Mouse (Mus musculus) lung, postnatal 0 days (tissue): ENCODE data around the gene Phlpp1. TPM values are rescaled to one million over a fixed set of nuclear protein-coding genes. Genes with fewer than 3 reads are reported as not detected.

Source experiments
- ATAC-seq: fragments of 200-750 bp; cut with Nextera tagmentation; 2 replicates; pipeline ENCODE4 v1.8.0; 2017; ENCODE audit warnings: moderate library complexity
- DNase-seq: peaks from one replicate; pipeline ENCODE4 v3.0.0-alpha.2; 2016; ENCODE audit warnings: low spot score
- H3K27ac ChIP-seq: fragments of 300-500 bp; sonication (generic); 2 replicates; pipeline ENCODE4 v1.5.1; 2014; ENCODE audit warnings: antibody characterized with exemption, mild to moderate bottlenecking, low read length, mixed read lengths
- H3K27me3 ChIP-seq: fragments of 300-500 bp; sonication (generic); replicated peaks from 2 replicates; pipeline ENCODE4 v1.6.1; 2014; ENCODE audit warnings: low read length, mixed read lengths; ENCODE audit not compliant: insufficient read depth
- H3K36me3 ChIP-seq: fragments of 300-500 bp; sonication (generic); 2 replicates; pipeline ENCODE4 v1.6.1; 2014; ENCODE audit warnings: low read length, mixed read lengths; ENCODE audit not compliant: insufficient read depth
- H3K4me1 ChIP-seq: fragments of 300-500 bp; sonication (generic); 2 replicates; pipeline ENCODE4 v1.6.1; 2014; ENCODE audit warnings: antibody characterized with exemption, low read depth, low read length, mixed read lengths; ENCODE audit not compliant: insufficient read depth
- H3K4me2 ChIP-seq: fragments of 300-500 bp; sonication (generic); replicated peaks from 2 replicates; pipeline ENCODE4 v1.6.1; 2014; ENCODE audit warnings: low read depth, mild to moderate bottlenecking, low read length, moderate library complexity, mixed read lengths
- H3K4me3 ChIP-seq: fragments of 300-500 bp; sonication (generic); 2 replicates; pipeline ENCODE4 v1.5.1; 2014; ENCODE audit warnings: low read depth, low read length
- H3K9ac ChIP-seq: fragments of 300-500 bp; sonication (generic); replicated peaks from 2 replicates; pipeline ENCODE4 v1.6.1; 2014; ENCODE audit warnings: low read depth, mild to moderate bottlenecking
- H3K9me3 ChIP-seq: fragments of 300-500 bp; sonication (generic); 2 replicates; pipeline ENCODE4 v1.6.1; 2016; ENCODE audit warnings: low read length, mixed read lengths
- CTCF ChIP-seq: IDR thresholded peaks from 2 replicates; pipeline ENCODE4 v1.5.1; 2016; ENCODE audit warnings: antibody characterized with exemption, mild to moderate bottlenecking
- EP300 ChIP-seq: IDR thresholded peaks from 2 replicates; pipeline ENCODE4 v1.6.1; 2016; ENCODE audit warnings: antibody characterized with exemption, mild to moderate bottlenecking, control low read depth
- WGBS: fragments of 180-500 bp; shearing (Covaris S2); extraction: QIAGEN DNeasy Blood & Tissue Kit; methylation state at CpG from one replicate; pipeline ENCODE4 v1.1.7; 2014; 5-methylcytosine and 5-hydroxymethylcytosine counted together
- polyA plus RNA-seq: library from polyadenylated mRNA; unstranded; fragments of >200 nt; fragmentation: Nextera tagmentation; extraction: Ambion mirVana; gene quantifications from 2 replicates; pipeline ENCODE4 v1.2.1, GENCODE M21; 2015

Phlpp1 gene
- polyA plus RNA-seq, 1 experiment from 2014 or later, result 4.3 TPM

- no peak for ATAC-seq
- peak overlapping the region; percentile 79 for H3K9ac ChIP-seq
- 2% methylated on average over 45 of the region's 47 CpGs for WGBS
These were observed 1.4 kb downstream of the Phlpp1 start for GRCm38 (mm10) chr1:106172931-106173371.

DNA sequence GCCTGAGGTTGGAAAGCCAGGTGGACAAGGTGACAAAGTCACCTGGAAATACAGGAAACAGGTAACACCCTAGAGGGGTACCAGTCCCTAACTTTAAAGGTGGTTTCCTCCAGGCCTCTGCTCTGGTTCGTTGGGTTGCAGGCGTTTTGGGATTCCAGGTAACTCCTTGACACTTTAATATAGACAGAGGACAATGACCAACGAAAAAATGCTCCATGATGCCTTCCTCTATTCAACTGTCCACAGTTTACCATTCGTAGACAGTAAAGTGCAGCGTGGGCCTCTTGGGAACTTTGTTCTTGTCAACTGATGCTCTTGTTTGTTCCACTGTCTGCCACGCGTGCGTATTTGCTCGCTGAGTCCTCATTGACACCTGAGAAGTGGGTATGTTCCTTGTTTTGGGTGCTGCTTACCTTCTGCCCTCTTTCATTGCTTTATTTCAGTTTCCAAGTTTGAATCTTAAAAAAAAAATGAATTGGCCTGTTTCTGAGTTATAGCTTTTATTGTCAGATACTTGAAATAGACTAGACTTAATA is 2.1 kb downstream of the Phlpp1 start:
- H3K9ac ChIP-seq, result peak overlapping the region; percentile 79; the same call in 1 of the 2 replicates

More at GRCm38 (mm10) chr1:106172931-106173371, 1.4 kb downstream of the Phlpp1 start:
- DNase-seq, result peak; percentile 40
- Histone ChIP-seq H3K4me1 (peaks cover 6% of the 10 kb centered on the region; the same call in 1 of the 2 replicates), H3K36me3 (no peaks in the 10 kb centered on the region), H3K4me3 (peak overlapping the region; percentile 85), H3K9me3 (no peaks in the 10 kb centered on the region), H3K4me2 (peak overlapping the region; percentile 84), H3K27ac (peak overlapping the region; percentile 94), H3K27me3 (no peaks in the 10 kb centered on the region)
- TF ChIP-seq EP300, result no peak
- TF ChIP-seq CTCF, result no peak

GRCm38 (mm10) chr1:106174598-106174997 is 3.0 kb downstream of the Phlpp1 start:
- Histone ChIP-seq H3K9ac (no peak overlapping the region), H3K4me1 (peaks cover 8% of the 10 kb centered on the region; the same call in 1 of the 2 replicates), H3K36me3 (no peaks in the 10 kb centered on the region), H3K4me3 (no peak overlapping the region), H3K4me2 (peak overlapping the region; percentile 84), H3K27me3 (no peaks in the 10 kb centered on the region), H3K27ac (no peak overlapping the region), H3K9me3 (no peaks in the 10 kb centered on the region)
- no peak for ATAC-seq
- DNase-seq, result no peak
- TF ChIP-seq EP300 (no peak), CTCF (no peak)

More for the DNA sequence above, 2.1 kb downstream of the Phlpp1 start:
- 0 out of 2 replicates have a peak overlapping the region, but pooled peaks have one; percentile 94 for H3K27ac ChIP-seq
- ATAC-seq (no peak), DNase-seq (no peak)
- no peaks in the 10 kb centered on the region for H3K27me3 ChIP-seq
- H3K9me3 ChIP-seq, result no peaks in the 10 kb centered on the region
- peaks cover 6% of the 10 kb centered on the region; the same call in 1 of the 2 replicates for H3K4me1 ChIP-seq
- peak overlapping the region; percentile 84 for H3K4me2 ChIP-seq
- TF ChIP-seq EP300 (no peak), CTCF (no peak)
- WGBS, result 38% methylated on average over 9 of the region's 9 CpGs
- no peaks in the 10 kb centered on the region for H3K36me3 ChIP-seq
- peak overlapping the region; percentile 85 for H3K4me3 ChIP-seq

DNA sequence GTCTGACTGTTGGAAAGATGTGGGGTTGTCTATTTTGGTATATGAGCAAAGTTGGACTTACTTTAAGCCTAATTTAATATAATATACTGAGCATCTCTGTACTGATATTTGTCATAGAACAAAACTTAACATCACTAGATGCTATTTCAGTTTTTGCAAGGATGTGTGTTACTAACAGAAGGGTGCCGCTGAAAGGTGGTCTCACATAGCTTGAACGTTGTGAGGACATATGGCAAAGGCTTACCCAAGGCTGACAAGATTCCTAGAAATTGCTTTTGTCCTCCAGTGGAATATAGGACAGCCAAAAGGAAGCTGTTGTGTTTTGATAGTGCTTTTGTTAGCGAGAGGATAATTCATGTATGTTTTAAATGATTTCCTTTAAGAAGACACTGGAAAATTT is 3.8 kb downstream of the Phlpp1 start:
- Histone ChIP-seq H3K9ac (no peak overlapping the region), H3K36me3 (no peaks in the 10 kb centered on the region), H3K4me1 (peaks cover 9% of the 10 kb centered on the region; the same call in 1 of the 2 replicates), H3K4me3 (no peak overlapping the region), H3K4me2 (peak overlapping the region; percentile 23), H3K9me3 (no peaks in the 10 kb centered on the region), H3K27me3 (no peaks in the 10 kb centered on the region), H3K27ac (no peak overlapping the region)
- ATAC-seq (no peak), DNase-seq (no peak)
- TF ChIP-seq EP300, result no peak
- no peak for TF ChIP-seq CTCF
- WGBS, result 54% methylated on average over 3 of the region's 3 CpGs

DNA sequence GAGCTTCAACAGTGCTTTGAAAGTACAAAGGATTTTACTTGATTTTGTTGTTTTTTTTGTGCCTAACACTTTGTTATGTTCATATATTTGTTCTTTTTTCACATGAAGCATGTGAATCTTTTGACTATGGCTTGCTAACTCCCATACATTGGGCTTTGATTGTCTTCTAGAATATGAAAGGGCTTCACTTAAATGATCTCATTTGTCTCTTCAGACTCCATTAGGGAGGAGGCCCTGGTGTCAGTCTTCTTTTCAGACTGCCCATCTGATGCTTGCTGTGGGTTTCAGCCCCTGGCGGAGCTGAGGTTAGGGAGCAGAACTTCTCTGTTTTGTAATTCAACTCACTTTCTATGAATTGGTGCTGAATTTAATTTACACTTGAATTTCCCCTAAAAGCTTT is 5.2 kb downstream of the Phlpp1 start:
- ATAC-seq (no peak), DNase-seq (no peak)
- Histone ChIP-seq H3K4me3 (no peak overlapping the region), H3K27ac (no peak overlapping the region), H3K4me1 (peaks cover 9% of the 10 kb centered on the region; the same call in 1 of the 2 replicates), H3K9ac (no peak overlapping the region), H3K27me3 (no peaks in the 10 kb centered on the region), H3K9me3 (no peaks in the 10 kb centered on the region), H3K4me2 (no peak overlapping the region), H3K36me3 (no peaks in the 10 kb centered on the region)
- no peak for TF ChIP-seq EP300
- TF ChIP-seq CTCF, result no peak
- 91% methylated on average over 1 of the region's 1 CpGs for WGBS

- no peak for TF ChIP-seq EP300
- no peak for TF ChIP-seq CTCF
- H3K4me3 ChIP-seq, result no peak overlapping the region
- H3K27ac ChIP-seq, result no peak overlapping the region
These were observed 6.6 kb downstream of the Phlpp1 start for GRCm38 (mm10) chr1:106177868-106178790.

More at GRCm38 (mm10) chr1:106177868-106178790, 6.6 kb downstream of the Phlpp1 start:
- H3K4me1 ChIP-seq, result peaks cover 9% of the 10 kb centered on the region; the same call in 1 of the 2 replicates
- H3K27me3 ChIP-seq, result no peaks in the 10 kb centered on the region
- ATAC-seq (no peak), DNase-seq (no peak)
- 69% methylated on average over 8 of the region's 8 CpGs for WGBS
- H3K9ac ChIP-seq, result no peak overlapping the region
- no peak overlapping the region for H3K4me2 ChIP-seq
- H3K9me3 ChIP-seq, result no peaks in the 10 kb centered on the region
- no peaks in the 10 kb centered on the region for H3K36me3 ChIP-seq
